19 mouse cellular contexts compared by ENCODE assay signal in the genomic region with DNA sequence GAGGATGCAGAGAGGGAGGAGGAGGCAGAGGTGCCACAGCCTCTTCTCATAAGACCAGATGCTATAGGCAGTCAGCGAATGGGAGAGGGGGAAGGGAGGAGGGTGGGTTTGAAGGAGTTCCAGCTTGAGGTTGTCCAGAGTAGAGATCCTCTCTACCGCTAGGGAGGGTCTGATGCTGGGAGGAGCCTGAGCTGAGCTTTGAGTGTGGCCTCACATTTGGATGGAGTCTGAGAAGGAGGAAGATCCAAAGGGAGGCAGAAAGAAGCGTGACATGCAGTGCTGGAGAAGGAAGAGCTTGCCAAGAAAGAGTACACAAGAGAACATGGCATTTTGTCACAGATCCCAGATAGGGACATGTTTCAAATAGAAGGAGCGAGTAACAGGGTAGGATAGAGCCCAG. TPM values are rescaled to one million over a fixed set of nuclear protein-coding genes. Genes with fewer than 3 reads are reported as not detected.
"Had no signal": no experiment of that assay in that cellular context is flagged by ENCODE, and none has a peak within 500 bp of the region (broad histone marks: within the 10 kb centered on the region; RNA-seq: fewer than 3 reads in every experiment).

No protein-coding gene starts in this region.

- H3K4me3 ChIP-seq: midbrain, embryonic 10.5 days; midbrain, embryonic 13.5 days; midbrain, embryonic 15.5 days; neural tube, embryonic 12.5 days; stomach, embryonic 15.5 days had no signal

- H3K27ac ChIP-seq: midbrain, embryonic 10.5 days; midbrain, embryonic 13.5 days; midbrain, embryonic 15.5 days; neural tube, embryonic 12.5 days; stomach, embryonic 15.5 days; stomach, postnatal 0 days had no signal

- ATAC-seq: midbrain, embryonic 13.5 days; midbrain, embryonic 15.5 days had no signal

- DNase-seq: lung, adult 18-20 months; lung, embryonic 14.5 days; lung, postnatal 10 days; lung, postnatal 4 days; thymus, adult 2 months; thymus, postnatal 25 days; thymus, postnatal 4 days had no signal

RNA-seq across cellular contexts. Expression of a gene that starts 11.1 kb away (rescaled TPM):
- total RNA-seq: megakaryocyte, adult 5-6 weeks; megakaryocyte-erythroid progenitor cell, adult 5-6 weeks; monocyte, adult 5-6 weeks had no signal

RNA-seq across cellular contexts. Expression of a gene that starts 15.2 kb away (rescaled TPM):
- total RNA-seq: megakaryocyte, adult 5-6 weeks; megakaryocyte-erythroid progenitor cell, adult 5-6 weeks; monocyte, adult 5-6 weeks; neutrophil, adult 5-6 weeks had no signal
- polyA plus RNA-seq: liver, embryonic 16.5 days; urinary bladder, adult 2 months had no signal
